Mouse (Mus musculus): ENCODE results near the gene Sbds.

- TF ChIP-seq CTCF (IDR thresholded peaks at IDR 0.05; ENCODE audit: borderline replicate concordance, control insufficient read depth, extremely low read depth, insufficient read depth, low read length, poor library complexity): no peak
- no peak for TF ChIP-seq POLR2A (IDR thresholded peaks at IDR 0.05; ENCODE audit: control insufficient read depth, extremely low read depth, insufficient read depth, low read length, poor library complexity)
Observed at GRCm38 (mm10) chr5:130236302-130236701, 19.0 kb downstream of the Sbds start.

Data from thymus, adult 2 months (tissue).